Mouse (Mus musculus) cerebellum, adult 2 months (tissue): ENCODE measurements around the gene Arl8a. TPM values are rescaled to one million over a fixed set of nuclear protein-coding genes. Genes with fewer than 3 reads are reported as not detected.

Source experiments
- DNase-seq, 2 experiments: peaks; one replicate each; pipeline ENCODE4 v3.0.0; 2021
- H3K27ac ChIP-seq: fragments of 200-500 bp; 2 replicates; pipeline ENCODE4 v1.5.1; 2012; ENCODE audit warnings: low read length, control low read depth, inconsistent platforms; ENCODE audit not compliant: insufficient read depth
- H3K27me3 ChIP-seq: fragments of 200-500 bp; 2 replicates; pipeline ENCODE4 v1.6.1; 2012; ENCODE audit warnings: inconsistent platforms, mild to moderate bottlenecking, low read length, moderate library complexity; ENCODE audit not compliant: control insufficient read depth, insufficient read depth
- H3K4me1 ChIP-seq: fragments of 200-500 bp; 2 replicates; pipeline ENCODE4 v1.6.1; 2011; ENCODE audit warnings: low read length; ENCODE audit not compliant: control insufficient read depth, insufficient read depth
- H3K4me3 ChIP-seq: fragments of 200-500 bp; replicated peaks from 2 replicates; pipeline ENCODE3; 2011; ENCODE audit warnings: mild to moderate bottlenecking, low read depth, low read length, control low read depth; ENCODE audit not compliant: insufficient read depth
- CTCF ChIP-seq: fragments of 200-500 bp; IDR thresholded peaks from 2 replicates; pipeline ENCODE4 v1.5.1; 2011; ENCODE audit warnings: low read depth, mild to moderate bottlenecking, control low read depth, low read length, moderate library complexity, borderline replicate concordance; ENCODE audit not compliant: insufficient read depth
- POLR2A ChIP-seq: fragments of 200-500 bp; IDR thresholded peaks from 2 replicates; pipeline ENCODE4 v1.6.1; 2011; ENCODE audit warnings: low read length, control low read depth, borderline replicate concordance; ENCODE audit not compliant: insufficient read depth
- WGBS: fragments of 180-500 bp; shearing (Covaris S2); methylation state at CpG from one replicate; pipeline ENCODE4 v1.1.7; 2018; 5-methylcytosine and 5-hydroxymethylcytosine counted together
- polyA plus RNA-seq: library from polyadenylated mRNA; depleted of rRNA; stranded (reverse); fragments of >200 nt; gene quantifications from 2 replicates; pipeline ENCODE4 v1.2.3, GENCODE M21; 2012; rRNA removed

The Arl8a gene
- polyA plus RNA-seq, 1 experiment, result 297 TPM

DNA sequence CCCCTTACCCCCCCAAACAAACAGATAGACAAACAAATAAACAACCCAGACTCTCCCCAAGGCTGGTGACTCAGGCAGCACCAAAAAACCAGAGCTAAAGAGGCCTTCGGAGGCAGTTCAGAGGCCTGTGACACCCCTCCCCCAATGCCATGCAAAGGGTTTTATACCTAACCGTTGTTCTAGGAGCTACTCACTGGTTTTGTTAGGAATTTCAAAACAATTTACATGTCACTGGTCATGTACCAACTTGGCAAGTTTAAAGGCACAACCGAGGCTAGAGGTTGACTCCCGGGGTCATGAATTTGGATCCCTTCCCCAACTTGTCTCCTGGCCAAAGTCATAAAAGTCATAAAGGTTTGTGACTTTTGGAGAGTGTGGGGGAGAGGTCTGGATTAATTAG, 53.8 kb downstream of the Arl8a start:
- Histone ChIP-seq H3K27ac (no peak overlapping the region), H3K4me1 (no peaks in the 10 kb centered on the region), H3K4me3 (no peak overlapping the region), H3K27me3 (no peaks in the 10 kb centered on the region)
- TF ChIP-seq CTCF (no peak), POLR2A (no peak)
- WGBS, result 71% methylated on average over 4 of the region's 4 CpGs
- DNase-seq, result no peak

DNA sequence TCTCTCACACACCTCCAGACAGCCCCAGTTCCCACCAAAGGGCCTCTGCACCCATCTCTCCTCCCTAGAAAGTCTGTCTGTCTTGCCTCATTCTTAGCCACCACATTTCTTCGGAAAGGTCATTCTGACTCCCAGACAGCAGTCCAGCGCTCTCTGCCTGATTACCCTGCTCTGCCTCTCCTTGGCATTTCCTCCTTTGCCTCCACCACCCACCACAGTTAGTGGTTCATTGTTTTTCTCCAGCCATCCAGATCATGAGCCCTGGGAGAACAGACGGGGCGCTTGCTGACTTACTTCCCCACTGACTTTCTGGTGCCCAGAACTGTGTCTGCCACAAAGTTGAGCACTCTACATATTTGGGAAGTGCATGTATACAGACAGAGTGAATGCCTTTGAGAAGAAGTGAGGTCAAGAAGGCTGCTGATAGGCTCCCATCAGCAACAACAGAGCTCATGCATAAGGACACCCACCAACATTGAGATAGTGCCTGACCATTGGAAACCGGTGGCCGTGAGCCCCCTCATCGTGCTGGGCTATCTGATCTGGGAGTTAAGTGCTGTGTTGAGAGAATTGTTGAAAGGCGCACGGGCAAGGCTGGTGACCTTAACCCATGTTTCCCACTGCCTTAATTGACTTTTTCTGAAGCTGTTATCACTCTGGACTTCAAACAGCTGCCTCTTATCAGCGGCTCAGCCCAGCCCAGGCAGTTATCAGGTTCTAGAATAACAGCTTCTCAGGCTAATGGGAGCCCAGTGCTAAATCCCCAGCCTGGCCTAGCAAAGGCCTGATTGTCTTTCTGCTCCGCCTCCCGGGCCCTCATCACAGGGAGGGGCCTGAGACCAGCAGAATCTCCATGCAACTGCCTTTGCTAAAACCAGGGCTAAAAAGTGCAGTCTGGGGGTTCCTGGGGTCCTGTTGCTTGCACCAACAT, 57.8 kb downstream of the Arl8a start:
- no peak for DNase-seq
- H3K4me1 ChIP-seq, result no peaks in the 10 kb centered on the region
- TF ChIP-seq CTCF (no peak), POLR2A (no peak)
- H3K4me3 ChIP-seq, result no peak overlapping the region
- no peak overlapping the region for H3K27ac ChIP-seq
- H3K27me3 ChIP-seq, result no peaks in the 10 kb centered on the region
- WGBS, result 53% methylated on average over 12 of the region's 12 CpGs

DNA sequence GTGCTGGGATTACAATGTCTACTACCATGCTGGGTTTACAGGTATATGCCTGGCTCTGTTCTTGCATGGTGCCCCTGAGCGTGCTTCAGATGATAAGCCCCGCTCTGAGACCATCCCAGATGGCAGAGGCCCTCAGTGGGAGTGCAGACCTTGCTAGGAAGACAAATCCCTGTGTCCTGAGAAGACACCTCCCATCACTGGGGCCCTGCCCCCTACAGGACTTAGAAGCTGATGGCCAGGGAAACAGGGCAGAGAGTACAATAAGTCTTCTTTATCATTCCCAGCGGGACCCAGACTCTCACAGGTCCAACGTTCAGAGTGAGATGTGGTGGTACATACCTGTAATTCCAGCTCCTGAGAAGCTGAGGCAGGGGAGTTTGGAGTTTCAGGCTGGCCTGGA, 58.6 kb downstream of the Arl8a start:
- 71% methylated on average over 4 of the region's 4 CpGs for WGBS
- no peak for TF ChIP-seq CTCF
- no peak for TF ChIP-seq POLR2A
- no peak overlapping the region for H3K27ac ChIP-seq
- H3K4me1 ChIP-seq, result no peaks in the 10 kb centered on the region
- no peak overlapping the region for H3K4me3 ChIP-seq
- DNase-seq, result no peak
- H3K27me3 ChIP-seq, result no peaks in the 10 kb centered on the region

Other genes starting within 250 kb of the Arl8a start
- gene Ppp1r12b, start 190.9 kb upstream of the Arl8a start, polyA plus RNA-seq, result 22.2 and 23.8 TPM in 2 replicates
- gene Ube2t, start 184.3 kb upstream of the Arl8a start, polyA plus RNA-seq, result 2.7 and 3.5 TPM in 2 replicates
- gene Lgr6, start 41.5 kb upstream of the Arl8a start, polyA plus RNA-seq, result 2.9 and 3.0 TPM in 2 replicates
- 0.25 and 0.29 TPM in 2 replicates for gene Ptpn7, start 14.1 kb upstream of the Arl8a start, polyA plus RNA-seq
- 555 and 600 TPM in 2 replicates for gene Gpr37l1, start 20.9 kb downstream of the Arl8a start, polyA plus RNA-seq
- 0.34 and 0.63 TPM in 2 replicates for gene Elf3, start 111.7 kb downstream of the Arl8a start, polyA plus RNA-seq
- gene Rnpep, start 137.3 kb downstream of the Arl8a start, polyA plus RNA-seq, result 54.2 and 54.4 TPM in 2 replicates
- gene Timm17a, start 167.0 kb downstream of the Arl8a start, polyA plus RNA-seq, result 104 and 110 TPM in 2 replicates
- gene Lmod1, start 178.0 kb downstream of the Arl8a start, polyA plus RNA-seq, result 0.47 and 0.59 TPM in 2 replicates
- 130 and 147 TPM in 2 replicates for gene Shisa4, start 228.4 kb downstream of the Arl8a start, polyA plus RNA-seq